Mouse (Mus musculus) limb, embryonic 15.5 days (tissue): ENCODE measurements around the gene Ang. TPM values are rescaled to one million over a fixed set of nuclear protein-coding genes. Genes with fewer than 3 reads are reported as not detected.

Experiments
- ATAC-seq: fragments of 200-750 bp; cut with Nextera tagmentation; 2 replicates; pipeline ENCODE4 v1.8.0; 2017; ENCODE audit warnings: low read depth, moderate TSS enrichment; ENCODE audit not compliant: insufficient number of reproducible peaks, low FRiP score, low TSS enrichment
- H3K27ac ChIP-seq: fragments of 300-500 bp; sonication (generic); 2 replicates; pipeline ENCODE4 v1.5.1; 2015; ENCODE audit warnings: moderate library complexity, mild to moderate bottlenecking, inconsistent platforms
- H3K27me3 ChIP-seq: fragments of 300-500 bp; sonication (generic); 2 replicates; pipeline ENCODE4 v1.6.1; 2015; ENCODE audit warnings: inconsistent platforms
- H3K36me3 ChIP-seq: fragments of 300-500 bp; sonication (generic); 2 replicates; pipeline ENCODE4 v1.6.1; 2015; ENCODE audit warnings: inconsistent platforms
- H3K4me1 ChIP-seq: fragments of 300-500 bp; sonication (generic); 2 replicates; pipeline ENCODE4 v1.6.1; 2015; ENCODE audit warnings: inconsistent platforms
- H3K4me2 ChIP-seq: fragments of 300-500 bp; sonication (generic); 2 replicates; pipeline ENCODE4 v1.6.1; 2015; ENCODE audit warnings: mild to moderate bottlenecking, inconsistent platforms
- H3K4me3 ChIP-seq: fragments of 300-500 bp; sonication (generic); 2 replicates; pipeline ENCODE4 v1.5.1; 2015; ENCODE audit warnings: mild to moderate bottlenecking, inconsistent platforms
- H3K9ac ChIP-seq: fragments of 300-500 bp; sonication (generic); 2 replicates; pipeline ENCODE4 v1.6.1; 2015; ENCODE audit warnings: inconsistent platforms
- H3K9me3 ChIP-seq: fragments of 300-500 bp; sonication (generic); 2 replicates; pipeline ENCODE4 v1.6.1; 2016; ENCODE audit warnings: inconsistent platforms
- WGBS: fragments of 180-500 bp; shearing (Covaris S2); methylation state at CpG from one replicate; pipeline ENCODE4 v1.1.7; 2015; 5-methylcytosine and 5-hydroxymethylcytosine counted together
- polyA plus RNA-seq: library from polyadenylated mRNA; unstranded; fragments of >200 nt; fragmentation: Nextera tagmentation; extraction: Ambion mirVana; gene quantifications from 2 replicates; pipeline ENCODE4 v1.2.1, GENCODE M21; 2015

Gene Ang
- polyA plus RNA-seq, 1 experiment from 2014 or later: 10.1 TPM

DNA sequence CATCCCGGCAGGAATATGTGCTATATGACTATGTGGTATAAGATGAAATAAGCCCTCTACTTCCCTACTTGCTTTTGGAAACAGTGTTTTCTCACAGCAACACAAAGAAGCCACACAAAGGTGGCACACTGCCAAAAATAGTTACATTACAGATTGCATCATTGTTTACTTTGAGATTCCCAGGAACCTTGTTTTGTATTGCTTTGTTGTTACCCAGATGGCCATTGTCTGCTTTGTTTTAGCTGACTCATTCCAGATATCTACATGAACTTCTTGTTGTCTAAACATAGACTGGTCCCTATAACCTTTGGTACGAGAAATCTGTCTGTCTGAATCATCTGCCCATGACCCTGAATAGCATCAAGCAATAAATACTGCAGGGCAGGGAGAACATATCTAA, 49.4 kb downstream of the Ang start:
- Histone ChIP-seq H3K9me3 (no peaks in the 10 kb centered on the region), H3K27me3 (no peaks in the 10 kb centered on the region), H3K4me3 (no peak overlapping the region), H3K4me2 (no peak overlapping the region), H3K9ac (no peak overlapping the region), H3K4me1 (no peaks in the 10 kb centered on the region), H3K27ac (no peak overlapping the region), H3K36me3 (no peaks in the 10 kb centered on the region)
- no peak for ATAC-seq
- 80% methylated on average over 2 of the region's 2 CpGs for WGBS

DNA sequence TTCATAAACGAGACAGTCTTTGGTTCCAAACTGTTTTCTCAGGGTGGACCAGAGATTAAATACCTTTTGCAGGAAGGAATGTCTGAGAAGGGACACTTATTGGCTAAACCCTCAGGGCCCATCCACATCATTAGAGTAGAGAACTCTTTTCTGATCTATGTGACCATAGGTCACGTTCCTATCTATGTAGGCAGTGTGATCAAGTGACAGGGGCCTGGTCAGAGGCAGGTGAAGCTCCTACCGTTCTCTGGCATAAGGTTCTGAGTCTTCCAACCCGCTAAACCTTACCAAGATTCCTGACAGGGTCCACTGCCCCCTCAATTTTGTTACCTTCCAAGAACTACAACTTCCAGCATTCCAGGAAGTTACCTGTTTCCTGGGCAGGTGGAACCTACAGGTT, 51.2 kb downstream of the Ang start:
- WGBS: 85% methylated on average over 4 of the region's 4 CpGs
- no peak for ATAC-seq
- Histone ChIP-seq H3K4me1 (no peaks in the 10 kb centered on the region), H3K9ac (no peak overlapping the region), H3K9me3 (no peaks in the 10 kb centered on the region), H3K27me3 (no peaks in the 10 kb centered on the region), H3K4me2 (no peak overlapping the region), H3K36me3 (no peaks in the 10 kb centered on the region), H3K27ac (no peak overlapping the region), H3K4me3 (no peak overlapping the region)

DNA sequence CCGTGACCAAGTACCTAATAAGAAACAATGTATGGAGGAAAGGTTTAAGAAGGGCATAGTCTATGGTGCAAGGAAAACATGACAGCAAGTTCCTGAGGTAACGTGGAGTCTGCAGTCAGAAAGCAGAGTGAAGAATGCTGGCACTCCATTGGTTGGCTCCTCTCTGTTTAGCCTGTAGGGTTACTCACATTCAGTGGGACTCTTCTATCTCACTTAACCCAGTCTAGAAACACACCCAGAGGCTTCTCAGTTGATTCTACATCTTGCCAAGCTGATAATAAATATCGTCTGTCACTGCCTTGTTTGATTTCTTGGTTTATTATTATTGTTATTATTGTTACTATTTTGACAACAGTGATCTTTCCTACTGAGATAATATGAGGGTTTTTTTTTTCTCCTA, 51.6 kb downstream of the Ang start:
- Histone ChIP-seq H3K27ac (no peak overlapping the region), H3K4me1 (no peaks in the 10 kb centered on the region), H3K9me3 (no peaks in the 10 kb centered on the region), H3K27me3 (no peaks in the 10 kb centered on the region), H3K9ac (no peak overlapping the region), H3K4me2 (no peak overlapping the region), H3K36me3 (no peaks in the 10 kb centered on the region), H3K4me3 (no peak overlapping the region)
- 73% methylated on average over 3 of the region's 3 CpGs for WGBS
- ATAC-seq: no peak

DNA sequence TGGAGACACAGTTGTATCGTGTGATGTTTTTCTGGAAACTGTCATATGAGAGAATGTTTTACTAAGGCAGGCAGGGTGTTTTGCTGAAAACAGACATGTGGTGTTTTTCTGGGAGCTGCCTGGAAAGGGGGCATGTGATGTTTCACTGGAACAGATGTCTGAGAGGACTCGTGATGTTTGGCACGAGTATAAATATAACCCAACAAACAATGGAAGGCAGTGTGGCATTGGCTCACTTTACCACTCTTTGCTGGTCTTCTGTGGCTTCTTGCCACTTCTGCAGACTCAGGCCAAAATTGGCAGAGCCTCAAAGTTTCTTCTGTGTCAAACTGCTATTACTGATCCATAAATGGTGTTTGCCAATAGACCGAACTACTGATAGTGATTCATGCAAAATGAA, 52.3 kb downstream of the Ang start:
- no peaks in the 10 kb centered on the region for H3K27me3 ChIP-seq
- H3K9me3 ChIP-seq: no peaks in the 10 kb centered on the region
- H3K4me1 ChIP-seq: no peaks in the 10 kb centered on the region
- no peak overlapping the region for H3K4me2 ChIP-seq
- ATAC-seq: no peak
- H3K27ac ChIP-seq: no peak overlapping the region
- no peak overlapping the region for H3K9ac ChIP-seq
- H3K36me3 ChIP-seq: no peaks in the 10 kb centered on the region
- 61% methylated on average over 4 of the region's 4 CpGs for WGBS
- no peak overlapping the region for H3K4me3 ChIP-seq

DNA sequence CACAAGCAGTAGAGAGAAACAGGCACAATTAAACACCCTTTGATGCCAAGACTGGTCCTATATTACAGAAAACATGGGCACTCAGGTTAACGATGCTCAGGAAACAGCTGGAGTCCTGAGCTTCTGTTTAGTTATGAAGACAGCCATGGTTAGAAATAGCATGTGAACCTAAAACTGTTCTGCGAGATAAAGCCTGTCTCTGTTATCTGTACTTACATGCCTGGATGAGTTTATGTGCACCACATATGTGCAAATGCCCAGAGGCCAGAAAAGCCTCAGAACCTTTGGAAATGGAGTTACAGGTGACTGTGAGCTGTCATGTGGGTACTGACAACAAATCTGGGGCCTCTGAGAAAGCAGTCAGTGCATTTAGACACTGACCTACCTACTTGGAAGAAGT, 53.0 kb downstream of the Ang start:
- H3K4me1 ChIP-seq: no peaks in the 10 kb centered on the region
- no peak overlapping the region for H3K9ac ChIP-seq
- no peak overlapping the region for H3K4me2 ChIP-seq
- H3K36me3 ChIP-seq: no peaks in the 10 kb centered on the region
- WGBS: 54% methylated on average over 2 of the region's 2 CpGs
- H3K4me3 ChIP-seq: no peak overlapping the region
- no peak for ATAC-seq
- H3K27me3 ChIP-seq: no peaks in the 10 kb centered on the region
- no peak overlapping the region for H3K27ac ChIP-seq
- no peaks in the 10 kb centered on the region for H3K9me3 ChIP-seq

DNA sequence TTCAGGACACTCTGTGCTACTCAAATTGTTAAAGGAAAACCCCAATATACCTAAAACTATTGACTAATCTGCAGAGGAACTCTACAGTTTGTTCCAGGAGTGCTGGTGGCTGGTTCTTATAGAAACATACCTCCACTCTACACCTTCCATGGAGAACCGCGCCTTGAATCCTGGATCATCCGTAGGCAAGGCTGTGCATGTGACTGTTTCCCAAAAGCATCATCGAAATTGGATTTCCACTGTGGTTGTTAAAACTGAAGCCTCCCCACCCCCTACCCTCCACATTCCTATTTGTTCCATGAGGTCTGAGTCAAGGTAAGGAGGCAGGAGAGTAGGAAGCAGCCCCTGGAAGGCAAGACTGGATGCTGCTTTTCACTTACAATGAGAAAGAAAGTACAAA, 53.5 kb downstream of the Ang start:
- no peak for ATAC-seq
- Histone ChIP-seq H3K27ac (no peak overlapping the region), H3K4me3 (no peak overlapping the region), H3K36me3 (no peaks in the 10 kb centered on the region), H3K9ac (no peak overlapping the region), H3K4me2 (no peak overlapping the region), H3K9me3 (no peaks in the 10 kb centered on the region), H3K27me3 (no peaks in the 10 kb centered on the region), H3K4me1 (no peaks in the 10 kb centered on the region)
- WGBS: 89% methylated on average over 4 of the region's 4 CpGs

DNA sequence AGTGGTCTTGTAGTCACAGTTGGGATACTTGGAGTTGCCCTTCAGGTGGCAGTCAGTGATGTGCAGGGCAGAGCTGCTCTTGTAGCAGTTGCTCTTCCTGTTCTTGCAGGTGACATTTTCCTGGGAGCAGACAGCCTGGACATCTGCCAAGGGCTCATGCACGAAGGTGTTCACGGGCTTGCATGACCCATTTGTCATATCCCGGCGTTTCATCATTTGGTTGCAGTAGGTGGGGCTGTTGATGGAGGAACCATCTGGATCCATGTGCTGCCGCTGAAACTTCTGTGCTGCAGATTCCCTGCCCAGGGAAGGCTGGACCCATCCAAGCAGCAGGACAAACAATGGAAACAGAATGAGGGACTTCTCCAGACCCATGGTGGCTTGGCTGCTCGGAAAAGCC, 54.6 kb downstream of the Ang start:
- no peak overlapping the region for H3K9ac ChIP-seq
- no peak for ATAC-seq
- H3K27me3 ChIP-seq: no peaks in the 10 kb centered on the region
- WGBS: 72% methylated on average over 6 of the region's 6 CpGs
- H3K9me3 ChIP-seq: no peaks in the 10 kb centered on the region
- H3K4me3 ChIP-seq: no peak overlapping the region
- H3K4me1 ChIP-seq: no peaks in the 10 kb centered on the region
- H3K36me3 ChIP-seq: no peaks in the 10 kb centered on the region
- H3K4me2 ChIP-seq: no peak overlapping the region
- no peak overlapping the region; the same call in 1 of the 2 replicates for H3K27ac ChIP-seq

DNA sequence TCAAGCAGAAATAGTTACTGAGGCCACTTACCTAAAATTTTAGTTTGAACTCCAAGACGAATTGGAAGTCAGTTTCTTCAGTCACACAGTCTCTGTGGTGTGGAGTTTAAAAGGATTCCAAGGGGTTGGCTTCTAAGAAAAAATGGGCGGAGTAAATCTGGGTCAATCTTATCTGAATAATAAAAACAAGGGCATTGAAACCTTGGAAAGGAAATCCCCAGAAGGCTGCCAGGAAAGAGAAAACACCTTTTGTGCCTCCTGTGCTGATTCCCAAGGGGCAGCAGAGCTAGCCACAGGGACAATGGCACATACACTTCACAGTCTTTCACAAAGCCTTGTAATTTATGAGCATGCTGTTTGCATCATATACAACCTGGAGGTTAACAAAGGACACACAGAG, 55.7 kb downstream of the Ang start, which contains the start of gene Rnase1:
TSS of gene Rnase1 (minus strand) at position 101 of the 400 bp plus-strand sequence.
- H3K36me3 ChIP-seq: no peaks in the 10 kb centered on the region
- WGBS: 59% methylated on average over 2 of the region's 2 CpGs
- ATAC-seq: no peak
- no peak within 1 kb of the TSS; the same call in 1 of the 2 replicates for H3K27ac ChIP-seq
- no peaks in the 10 kb centered on the region for H3K27me3 ChIP-seq
- H3K9ac ChIP-seq: no peak within 1 kb of the TSS
- H3K4me2 ChIP-seq: no peak within 1 kb of the TSS
- no peaks in the 10 kb centered on the region for H3K9me3 ChIP-seq
- H3K4me3 ChIP-seq: no peak within 1 kb of the TSS
- H3K4me1 ChIP-seq: no peaks in the 10 kb centered on the region

DNA sequence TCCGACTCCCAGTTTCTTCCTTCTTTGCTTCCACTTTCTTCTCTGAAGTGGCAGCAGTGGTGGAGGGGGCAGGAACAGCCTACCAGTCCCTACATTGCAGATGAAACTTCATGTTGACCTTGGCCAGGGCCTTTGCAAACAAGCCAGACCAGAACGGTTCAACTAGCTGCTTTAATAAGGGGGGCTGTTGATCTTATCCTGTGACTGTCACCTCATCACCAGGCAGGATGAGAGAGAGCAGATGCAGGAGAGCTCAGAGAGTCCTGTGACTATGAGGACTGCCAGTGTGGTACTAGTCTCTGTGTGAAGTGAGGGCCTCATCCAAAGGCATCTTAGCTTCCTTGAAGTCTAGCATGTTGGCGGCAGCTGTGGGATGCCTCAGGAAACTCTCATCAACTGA, 57.1 kb downstream of the Ang start:
- Histone ChIP-seq H3K27ac (no peak overlapping the region), H3K4me2 (no peak overlapping the region), H3K27me3 (no peaks in the 10 kb centered on the region), H3K9me3 (no peaks in the 10 kb centered on the region), H3K4me3 (no peak overlapping the region), H3K9ac (no peak overlapping the region), H3K36me3 (no peaks in the 10 kb centered on the region), H3K4me1 (no peaks in the 10 kb centered on the region)
- no peak for ATAC-seq
- WGBS: 64% methylated on average over 3 of the region's 3 CpGs

DNA sequence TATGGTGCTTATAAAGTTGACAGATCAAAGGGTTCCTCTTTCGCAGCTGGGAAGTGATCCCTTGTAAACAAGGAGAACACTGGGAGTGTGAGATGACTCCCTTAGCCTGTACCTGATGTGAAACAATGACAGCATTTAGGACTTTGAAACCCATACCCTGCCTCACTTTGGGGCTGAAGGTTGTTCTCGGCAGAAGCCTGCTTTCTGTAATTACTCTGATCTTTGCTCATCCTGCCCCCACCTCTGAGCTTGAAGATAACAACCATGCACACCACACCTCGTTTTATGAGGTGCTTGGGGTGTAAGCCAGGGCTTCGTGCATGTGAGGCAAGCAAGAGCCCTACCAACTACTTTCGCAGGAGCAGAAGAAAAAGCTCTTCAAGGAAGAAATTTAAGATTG, 58.2 kb downstream of the Ang start:
- WGBS: 18% methylated on average over 5 of the region's 5 CpGs

DNA sequence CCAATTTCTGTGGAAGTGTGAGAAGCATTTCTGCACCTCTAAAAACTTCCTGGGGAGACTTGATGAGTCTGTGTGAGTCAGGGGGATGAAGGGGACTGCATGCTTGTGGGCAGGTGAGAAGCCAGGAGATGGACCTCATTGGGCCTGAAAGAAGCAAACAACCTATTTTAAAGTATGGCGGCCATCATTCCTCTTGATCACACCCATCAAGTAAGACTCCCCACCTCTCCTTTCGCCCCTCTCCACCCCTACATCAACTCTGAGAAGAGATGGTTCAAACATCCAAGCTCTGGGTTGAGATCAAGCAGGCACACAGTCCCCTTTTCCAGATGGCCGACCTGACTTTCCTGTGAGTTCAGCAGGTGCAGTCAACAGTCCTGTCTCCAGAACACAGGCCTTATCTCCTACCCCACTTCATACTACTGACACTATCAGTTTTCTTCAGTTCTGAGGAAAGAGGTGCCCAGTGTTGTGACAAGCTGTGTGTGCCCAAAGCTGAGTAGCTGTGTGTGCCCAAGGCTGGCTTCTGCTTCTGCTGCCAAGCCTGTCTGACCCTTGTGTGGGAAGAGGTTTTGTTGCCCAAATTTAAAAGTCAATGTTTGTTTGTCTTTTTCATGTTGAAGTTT, 59.4 kb downstream of the Ang start:
- no peaks in the 10 kb centered on the region for H3K36me3 ChIP-seq
- H3K9me3 ChIP-seq: no peaks in the 10 kb centered on the region
- no peaks in the 10 kb centered on the region for H3K4me1 ChIP-seq
- ATAC-seq: no peak
- no peak overlapping the region for H3K9ac ChIP-seq
- H3K27ac ChIP-seq: no peak overlapping the region
- H3K27me3 ChIP-seq: no peaks in the 10 kb centered on the region
- WGBS: 86% methylated on average over 3 of the region's 3 CpGs
- H3K4me3 ChIP-seq: no peak overlapping the region
- no peak overlapping the region for H3K4me2 ChIP-seq

More for the DNA sequence above, 58.2 kb downstream of the Ang start:
- no peak overlapping the region for H3K27ac ChIP-seq
- ATAC-seq: no peak
- H3K9me3 ChIP-seq: no peaks in the 10 kb centered on the region
- no peaks in the 10 kb centered on the region for H3K27me3 ChIP-seq
- H3K4me1 ChIP-seq: no peaks in the 10 kb centered on the region
- no peak overlapping the region for H3K4me3 ChIP-seq
- no peaks in the 10 kb centered on the region for H3K36me3 ChIP-seq
- no peak overlapping the region for H3K4me2 ChIP-seq
- H3K9ac ChIP-seq: no peak overlapping the region
